Mouse (Mus musculus) ES-Bruce4 (cell line): ENCODE measurements at regions not wholly inside any gene's neighbourhood (a gene's known extent, or its start where the extent isn't known, plus 50 kb on each side); places are given as distances from the start of the nearest gene placed in this dataset.

Source experiments
- CTCF ChIP-seq: IDR thresholded peaks from one replicate; pipeline ENCODE4 v1.8.1; 2011; ENCODE audit warnings: low read depth, low read length
- POLR2A ChIP-seq: IDR thresholded peaks from one replicate; pipeline ENCODE4 v1.8.1; 2011; ENCODE audit warnings: low read length; ENCODE audit not compliant: insufficient read depth

- TF ChIP-seq POLR2A (no peak), CTCF (no peak)
These were observed 59.4 kb upstream of the Nck2 start for GRCm38 (mm10) chr1:43385008-43385407.
